Mouse (Mus musculus) naive thymus-derived CD4-positive, alpha-beta T cell, adult 5 months (primary cell): Measurements from ENCODE around the gene Spock2. TPM values are rescaled to one million over a fixed set of nuclear protein-coding genes. Genes with fewer than 3 reads are reported as not detected.

Source experiments
- polyA plus RNA-seq: library from polyadenylated mRNA; unstranded; fragments of 100-300 nt; shearing (Covaris generic); gene quantifications from one replicate; pipeline ENCODE4 v1.2.1, GENCODE M21; 2017

The Spock2 gene
- 0.26 TPM for polyA plus RNA-seq

DNA sequence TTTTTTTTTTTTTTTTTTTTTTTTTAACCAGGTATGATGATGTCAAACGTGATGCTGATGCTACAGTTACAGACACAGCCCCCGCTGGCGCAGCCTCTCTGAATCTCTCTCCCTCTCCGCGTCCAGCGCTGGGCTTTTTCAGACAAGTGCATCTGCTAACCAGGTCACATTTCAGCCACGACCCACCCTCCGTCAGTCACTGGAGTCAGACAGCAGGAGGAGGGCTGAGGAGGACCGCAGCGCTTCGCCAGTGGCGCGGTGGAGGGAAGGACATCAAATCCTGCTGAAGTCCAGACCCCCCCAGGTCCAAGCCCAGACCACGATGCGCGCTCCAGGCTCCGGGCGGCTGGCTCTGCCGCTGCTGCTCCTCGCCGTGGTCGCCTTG, at the start of gene Spock2:
Gene Spock2 (plus strand): TSS at position 74 of the 385 bp plus-strand sequence.

Other genes starting within 250 kb of the Spock2 start
- 22.7 TPM for gene Dnajb12, start 226.7 kb upstream of the Spock2 start, polyA plus RNA-seq
- 5.0 TPM for gene Ddit4, start 154.4 kb upstream of the Spock2 start, polyA plus RNA-seq
- gene Ascc1, start 103.4 kb upstream of the Spock2 start, polyA plus RNA-seq, result 39.5 TPM
- 72.2 TPM for gene Anapc16, start 103.1 kb upstream of the Spock2 start, polyA plus RNA-seq
- not detected for gene Chst3, start 113.0 kb downstream of the Spock2 start, polyA plus RNA-seq
- 446 TPM for gene Psap, start 171.4 kb downstream of the Spock2 start, polyA plus RNA-seq
- 160 TPM for gene Vsir, start 240.6 kb downstream of the Spock2 start, polyA plus RNA-seq